Mouse (Mus musculus) spleen, postnatal 4 days (tissue): ENCODE data around the gene Aldh3b1.
"Not testable (repeated sequence)": the region's sequence is repeated elsewhere in the genome, so short reads cannot be mapped to it uniquely, and the experiment has no call there.

ENCODE experiments used
- DNase-seq, 2 experiments: peaks; one replicate each; pipeline ENCODE4 v3.0.0; 2022; ENCODE audit warnings: low spot score in 2 of 2

Aldh3b1 gene

GRCm38 (mm10) chr19:3929211-3929941 lies at the start of gene Aldh3b1:
Gene Aldh3b1 (minus strand): TSS chr19:3929808.
- peak; percentile 68 to 76 for DNase-seq

- DNase-seq = no peak
These were observed 46.3 kb upstream of the Aldh3b1 start for GRCm38 (mm10) chr19:3975866-3976265.

- not testable (repeated sequence) for DNase-seq
These were observed 45.0 kb upstream of the Aldh3b1 start for GRCm38 (mm10) chr19:3974608-3975007.

GRCm38 (mm10) chr19:3972229-3972628 lies 42.6 kb upstream of the Aldh3b1 start, which contains the start of gene Aldh3b2:
Gene Aldh3b2 (plus strand): TSS chr19:3972328.
- DNase-seq = peak in 1 of 2 experiments; percentile 25

- DNase-seq = no peak
These were observed 37.6 kb upstream of the Aldh3b1 start for GRCm38 (mm10) chr19:3967258-3967657.

- no peak for DNase-seq
These were observed 36.9 kb upstream of the Aldh3b1 start for GRCm38 (mm10) chr19:3966330-3967075.

GRCm38 (mm10) chr19:3964030-3964429 lies 34.4 kb upstream of the Aldh3b1 start:
- DNase-seq = no peak

GRCm38 (mm10) chr19:3962469-3962868 lies 32.9 kb upstream of the Aldh3b1 start:
- DNase-seq = no peak

GRCm38 (mm10) chr19:3961805-3962204 lies 32.2 kb upstream of the Aldh3b1 start:
- not testable (repeated sequence) for DNase-seq

- no peak for DNase-seq
These were observed 30.6 kb upstream of the Aldh3b1 start for GRCm38 (mm10) chr19:3960211-3960610.

- DNase-seq = no peak
These were observed 29.4 kb upstream of the Aldh3b1 start for GRCm38 (mm10) chr19:3959030-3959429.

- DNase-seq = no peak
These were observed 28.9 kb upstream of the Aldh3b1 start, which contains the start of gene Aldh3b3 for GRCm38 (mm10) chr19:3958470-3958869. Gene Aldh3b3 (plus strand): TSS chr19:3958645.

GRCm38 (mm10) chr19:3957296-3958036 lies 27.9 kb upstream of the Aldh3b1 start:
- DNase-seq = not testable (repeated sequence)

GRCm38 (mm10) chr19:3955804-3956203 lies 26.2 kb upstream of the Aldh3b1 start:
- DNase-seq = no peak

- DNase-seq = no peak
These were observed 25.4 kb upstream of the Aldh3b1 start for GRCm38 (mm10) chr19:3955033-3955432.

GRCm38 (mm10) chr19:3952099-3952498 lies 22.5 kb upstream of the Aldh3b1 start:
- no peak for DNase-seq

- DNase-seq = no peak
These were observed 21.9 kb upstream of the Aldh3b1 start for GRCm38 (mm10) chr19:3951461-3951860.

GRCm38 (mm10) chr19:3950331-3950730 lies 20.7 kb upstream of the Aldh3b1 start:
- DNase-seq = no peak

- no peak for DNase-seq
These were observed 18.9 kb upstream of the Aldh3b1 start for GRCm38 (mm10) chr19:3948546-3948945.

GRCm38 (mm10) chr19:3947813-3948212 lies 18.2 kb upstream of the Aldh3b1 start:
- DNase-seq = no peak

GRCm38 (mm10) chr19:3946715-3947114 lies 17.1 kb upstream of the Aldh3b1 start:
- peak; percentile 65 to 87 for DNase-seq
